Mouse (Mus musculus): ENCODE measurements around the gene Tmem40.

Gene Tmem40

GRCm38 (mm10) chr6:115770059-115770670 lies 8.0 kb upstream of the Tmem40 start:
- no peak for DNase-seq (ENCODE audit: low spot score in 2 of 2)

GRCm38 (mm10) chr6:115768207-115768606 lies 6.0 kb upstream of the Tmem40 start:
- no peak for DNase-seq (ENCODE audit: low spot score in 2 of 2)

DNA sequence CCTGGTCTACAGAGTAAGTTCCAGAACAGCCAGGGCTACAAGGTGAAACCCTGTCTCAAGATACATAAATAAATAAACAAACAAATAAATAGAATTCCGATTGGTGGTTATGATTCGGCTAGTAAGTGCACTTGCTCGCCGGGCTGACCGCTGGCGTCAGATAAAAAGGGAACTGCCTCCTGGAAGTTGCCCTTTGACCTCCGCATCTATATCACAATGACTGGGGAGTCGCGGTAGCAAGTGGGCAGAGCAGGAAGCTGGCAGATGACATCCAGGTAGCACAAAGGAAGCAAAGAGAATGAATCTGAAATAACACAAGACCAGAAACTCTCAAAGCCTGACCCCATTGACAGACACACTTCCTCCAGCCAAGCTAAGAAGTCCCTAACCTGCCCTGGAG lies 5.1 kb upstream of the Tmem40 start:
- no peak for DNase-seq (ENCODE audit: low spot score in 2 of 2)

DNA sequence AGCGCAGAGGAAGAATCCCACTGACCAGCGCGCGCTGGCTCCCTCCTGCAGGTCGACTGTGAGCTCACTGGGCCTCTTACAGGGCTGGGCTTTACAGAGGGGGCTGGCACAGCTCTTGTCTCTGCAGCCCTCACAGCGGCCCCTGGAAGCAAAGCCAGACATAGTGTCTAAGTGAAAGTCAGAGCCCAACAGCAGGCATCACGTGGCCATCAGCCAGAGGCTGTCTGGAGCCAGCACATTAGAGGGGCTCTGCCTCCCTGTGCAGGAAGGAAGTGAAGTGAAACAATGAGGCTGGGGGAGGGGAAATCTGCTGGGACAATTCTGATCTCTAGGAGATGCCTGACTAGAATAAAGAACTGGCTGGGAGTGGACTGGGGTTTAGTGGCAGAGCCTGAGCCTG lies 2.0 kb upstream of the Tmem40 start:
- peak in 1 of 2 experiments; percentile 17 for DNase-seq (ENCODE audit: low spot score in 2 of 2)

DNA sequence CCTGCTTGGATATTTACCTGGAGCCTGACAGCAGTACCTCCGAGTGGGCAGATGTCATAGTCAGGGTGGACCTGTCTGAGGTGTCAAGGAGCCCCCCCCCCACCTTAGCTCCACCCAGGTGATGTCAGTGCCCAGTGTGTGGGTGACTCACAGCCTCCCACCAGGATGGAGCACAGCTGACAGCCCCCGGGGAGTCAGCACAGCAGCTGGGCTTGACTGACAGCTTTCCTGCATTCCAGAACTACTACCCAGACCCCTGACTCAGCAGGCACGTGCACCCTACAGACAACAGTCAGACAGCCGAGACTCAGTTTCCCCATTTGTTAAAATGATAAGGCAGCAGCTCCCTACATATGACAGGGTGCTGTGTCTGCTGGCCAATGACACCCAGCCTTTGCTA lies 1.2 kb downstream of the Tmem40 start:
- DNase-seq (ENCODE audit: low spot score in 2 of 2), result no peak

DNA sequence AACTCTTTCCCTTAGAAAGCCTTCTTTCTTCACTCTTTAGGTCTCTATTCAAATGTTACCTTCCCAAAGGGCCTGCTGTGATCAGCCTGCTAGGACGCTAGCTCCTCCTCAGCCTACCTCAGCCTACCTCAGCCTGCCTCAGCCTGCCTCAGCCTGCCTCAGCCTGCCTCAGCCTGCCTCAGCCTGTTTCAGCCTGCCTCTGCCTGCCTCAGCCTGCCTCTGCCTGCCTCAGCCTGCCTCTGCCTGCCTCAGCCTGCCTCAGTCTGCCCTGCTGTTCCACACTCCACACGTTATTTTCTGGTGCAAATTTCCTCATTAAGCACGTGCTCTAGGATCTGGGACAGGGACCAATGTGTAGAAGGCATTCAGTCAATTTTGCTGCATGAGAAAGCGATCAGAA lies 2.1 kb downstream of the Tmem40 start:
- no peak for DNase-seq (ENCODE audit: low spot score in 2 of 2)

GRCm38 (mm10) chr6:115759461-115759860 lies 2.7 kb downstream of the Tmem40 start:
- no peak for DNase-seq (ENCODE audit: low spot score in 2 of 2)

DNA sequence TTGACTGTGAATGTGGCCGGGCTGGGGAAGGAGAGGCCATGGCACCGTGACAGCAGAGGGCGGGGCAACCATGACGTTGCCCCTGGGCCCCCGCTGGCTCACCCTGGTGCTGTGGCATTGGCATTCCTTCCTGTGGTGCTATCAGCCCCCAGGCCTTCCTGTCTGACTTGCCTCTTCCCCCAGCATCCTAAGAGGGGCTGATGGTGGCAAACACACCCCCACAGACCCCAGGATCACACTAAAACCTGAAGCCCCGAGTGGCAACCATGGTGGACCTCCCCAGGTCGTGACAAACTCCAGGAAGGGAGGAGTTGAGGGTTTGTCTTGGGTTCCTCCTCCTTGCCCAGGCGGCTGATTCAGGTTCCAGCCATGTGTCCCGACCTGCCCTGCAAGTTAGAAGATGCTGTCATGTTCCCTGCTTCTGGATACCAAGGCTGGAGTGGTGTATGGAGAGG lies 3.2 kb downstream of the Tmem40 start:
- no peak for DNase-seq (ENCODE audit: low spot score in 2 of 2)

GRCm38 (mm10) chr6:115755536-115755935 lies 6.7 kb downstream of the Tmem40 start:
- DNase-seq (ENCODE audit: low spot score in 2 of 2), result no peak

DNA sequence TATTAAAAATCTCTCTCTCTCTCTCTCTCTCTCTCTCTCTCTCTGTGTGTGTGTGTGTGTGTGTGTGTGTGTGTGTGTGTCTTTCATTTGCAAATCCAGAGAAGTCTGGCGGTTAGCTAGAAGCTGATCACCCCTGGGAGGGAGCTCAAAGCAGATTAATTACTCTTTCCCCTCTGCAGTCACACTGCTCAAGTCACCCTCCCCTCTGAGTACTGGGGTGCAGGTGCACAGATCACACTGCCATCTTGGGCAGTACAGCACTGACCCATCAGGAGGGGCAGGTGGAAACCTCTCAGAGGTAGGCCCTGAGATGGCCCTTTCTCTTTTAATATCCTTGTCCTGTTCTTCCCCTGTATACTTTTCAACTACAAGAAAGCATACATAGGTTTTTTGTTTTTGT lies 15.9 kb downstream of the Tmem40 start:
- DNase-seq (ENCODE audit: low spot score in 2 of 2), result no peak

DNA sequence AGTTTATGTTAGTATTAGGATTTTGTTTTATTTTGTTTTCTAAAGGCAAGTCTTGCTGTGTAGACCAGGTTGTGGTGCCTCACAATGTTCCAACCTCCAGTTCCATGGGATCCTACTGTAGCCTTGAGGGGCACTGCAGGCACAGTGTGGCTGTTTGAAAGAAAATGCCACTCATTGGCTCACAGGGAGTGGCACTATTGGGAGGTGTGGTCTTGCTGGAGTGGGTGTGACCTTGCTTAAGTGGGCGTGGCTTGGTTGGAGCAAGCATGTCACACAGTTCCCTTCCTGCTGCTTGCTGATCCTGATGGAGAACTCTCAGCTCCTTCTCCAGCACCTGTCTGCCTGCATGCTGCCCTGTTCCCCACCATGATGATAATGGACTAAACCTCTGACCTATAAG lies 18.6 kb downstream of the Tmem40 start:
- no peak for DNase-seq (ENCODE audit: low spot score in 2 of 2)

DNA sequence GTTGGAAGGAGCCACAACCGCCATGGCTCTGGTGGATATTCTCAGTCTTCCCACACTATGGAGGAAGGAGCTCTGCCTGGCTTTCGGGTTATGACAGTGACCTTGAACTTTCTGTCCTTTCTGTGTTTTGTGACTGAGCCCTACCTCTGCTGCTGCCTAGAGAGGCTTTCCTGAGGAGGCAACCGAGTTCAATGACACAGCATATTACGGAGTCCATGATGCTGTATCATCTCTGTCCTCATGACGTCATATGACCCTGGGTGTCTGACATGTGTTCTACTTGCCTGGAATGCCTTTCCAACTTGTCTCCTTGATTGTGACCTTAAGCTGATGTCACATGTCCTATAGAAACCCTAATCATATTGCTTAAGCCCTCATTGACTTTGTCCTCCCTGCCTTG lies 23.2 kb downstream of the Tmem40 start:
- DNase-seq (ENCODE audit: low spot score in 2 of 2), result no peak

DNA sequence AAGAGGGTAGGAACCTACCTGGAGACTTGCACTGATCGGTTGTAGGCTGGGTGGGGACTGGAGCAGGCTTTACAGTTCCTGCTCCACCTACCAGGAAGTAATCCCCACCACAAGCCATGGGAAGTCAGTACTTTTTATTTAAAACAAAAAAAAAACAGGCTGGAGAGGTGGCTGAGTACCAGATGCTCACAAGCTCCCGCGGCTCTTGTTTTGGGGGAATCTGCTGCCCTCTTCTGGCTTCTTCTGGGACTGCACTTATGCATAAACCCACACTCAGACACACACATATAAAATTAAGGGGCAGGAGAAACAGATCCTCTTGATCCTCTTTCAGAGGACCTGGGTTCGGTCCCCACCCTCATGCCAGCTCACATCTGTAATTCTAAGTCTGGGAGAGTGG lies 27.3 kb downstream of the Tmem40 start:
- DNase-seq (ENCODE audit: low spot score in 2 of 2), result peak in 1 of 2 experiments; percentile 17

GRCm38 (mm10) chr6:115732341-115732928 lies 29.8 kb downstream of the Tmem40 start:
- DNase-seq (ENCODE audit: low spot score in 2 of 2), result no peak

DNA sequence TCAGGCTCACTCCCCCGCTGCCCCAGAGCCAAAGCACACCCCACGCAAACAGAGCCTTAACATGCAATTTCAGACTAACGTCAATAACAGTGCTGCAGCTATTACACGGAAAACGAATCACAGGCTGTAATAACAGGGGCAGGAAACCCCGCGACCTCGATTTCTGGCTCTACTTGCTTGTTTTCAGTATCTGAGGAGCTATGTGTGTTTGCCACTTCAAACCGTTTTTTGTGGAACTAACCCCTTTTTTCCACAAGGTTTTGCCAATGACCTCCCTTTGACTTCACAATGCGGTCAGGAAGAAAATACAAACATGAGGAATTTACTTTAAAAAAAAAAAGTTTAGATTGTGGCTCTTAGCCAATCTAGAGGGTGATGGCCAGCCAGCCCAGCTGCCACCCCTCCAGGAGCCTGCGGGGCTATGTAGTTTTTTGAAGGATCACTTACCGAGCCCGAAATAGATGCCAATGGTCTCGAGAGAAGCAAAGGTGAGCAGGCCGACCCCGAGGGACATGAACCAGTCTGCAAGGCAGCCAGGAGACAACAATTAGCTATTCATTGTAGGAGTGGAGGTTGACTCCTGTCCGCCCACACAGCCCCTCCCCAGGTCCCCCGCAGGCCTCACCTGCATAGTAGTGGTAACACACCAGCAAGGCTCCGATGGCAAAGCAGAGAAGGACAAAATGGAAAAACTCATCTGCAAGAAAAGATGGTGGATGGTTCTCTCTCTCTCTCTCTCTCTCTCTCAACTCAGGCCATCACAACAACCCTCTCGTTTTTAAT lies 31.5 kb downstream of the Tmem40 start:
- no peak for DNase-seq (ENCODE audit: low spot score in 2 of 2)

DNA sequence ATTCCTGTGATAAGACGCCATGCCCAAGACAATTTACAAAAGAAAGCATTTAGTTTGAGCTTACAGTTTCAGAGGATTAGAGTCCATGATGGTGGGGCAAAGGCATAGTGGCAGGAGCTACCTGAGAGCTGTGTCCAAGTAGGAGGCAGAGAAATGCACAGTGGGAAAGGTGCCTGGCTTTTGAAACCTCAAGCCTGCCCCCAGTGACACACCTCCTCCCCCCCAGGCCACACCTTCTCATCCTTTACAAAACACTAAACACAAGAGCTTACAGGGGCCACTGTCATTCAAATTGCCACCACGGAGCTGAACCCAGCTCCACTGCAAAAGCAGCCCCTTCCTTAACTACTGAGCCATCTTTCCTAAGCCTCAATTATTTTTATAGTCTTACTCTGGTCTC lies 34.6 kb downstream of the Tmem40 start:
- no peak for DNase-seq (ENCODE audit: low spot score in 2 of 2)

GRCm38 (mm10) chr6:115727108-115727507 lies 35.1 kb downstream of the Tmem40 start:
- peak; percentile 35 to 42 for DNase-seq (ENCODE audit: low spot score in 2 of 2)

DNA sequence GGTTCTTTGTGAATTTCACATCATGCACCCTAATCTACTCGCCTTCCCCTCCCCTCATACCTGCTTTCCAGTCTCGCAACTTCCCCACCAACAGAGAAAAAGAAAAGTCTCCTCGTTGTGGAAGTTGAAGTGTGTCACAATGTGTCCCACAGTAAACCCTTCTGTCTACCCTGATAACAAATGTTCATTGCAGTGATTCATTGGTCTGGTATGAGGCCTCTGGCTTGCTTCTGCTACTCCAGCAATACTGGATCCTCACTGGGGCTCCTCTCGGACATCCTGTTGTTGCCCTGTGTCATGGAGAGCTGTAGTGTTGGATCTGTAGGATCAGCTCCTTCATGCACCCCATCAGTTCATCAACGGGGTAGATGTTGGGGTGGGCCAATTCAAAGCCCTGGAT lies 40.0 kb downstream of the Tmem40 start:
- DNase-seq (ENCODE audit: low spot score in 2 of 2), result no peak

DNA sequence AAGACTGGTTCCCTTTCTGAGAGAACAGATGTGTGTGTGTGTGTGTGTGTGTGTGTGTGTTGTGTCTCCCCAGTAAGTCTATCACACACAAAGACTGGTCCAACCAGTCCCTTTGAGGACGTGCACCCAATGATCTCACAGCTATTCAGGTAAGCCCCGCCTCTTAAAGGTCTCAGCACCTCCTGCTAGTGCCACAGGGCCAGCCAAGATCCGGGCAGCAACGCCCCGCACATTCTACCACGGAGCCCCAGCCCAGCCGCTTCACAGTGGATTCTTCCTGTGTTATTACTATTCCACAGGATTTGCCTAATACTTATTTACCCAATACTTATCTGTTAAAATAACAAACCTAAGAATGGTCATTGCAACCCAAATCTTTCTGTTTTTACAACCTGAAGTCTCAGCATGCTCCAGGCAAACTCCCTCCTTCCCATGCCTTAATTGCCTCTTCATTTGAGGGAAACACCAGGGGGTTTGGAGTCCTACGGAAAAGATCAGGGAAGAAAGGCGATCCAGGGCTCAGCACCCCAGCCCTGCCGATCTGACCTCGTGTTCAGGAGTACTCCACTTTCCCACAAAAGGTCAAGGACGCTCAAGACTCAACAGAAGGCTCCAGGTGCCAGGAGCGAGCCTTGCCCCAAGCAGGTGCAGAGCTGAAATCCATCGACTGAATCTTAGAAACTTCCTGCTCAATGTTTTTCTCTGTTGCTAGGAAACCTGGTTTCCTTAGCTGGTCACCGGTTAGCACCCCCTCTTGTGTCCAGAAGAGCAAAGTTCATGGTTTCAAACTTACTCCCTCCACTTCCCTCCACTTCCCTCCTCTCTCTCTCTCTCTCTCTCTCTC lies 44.3 kb downstream of the Tmem40 start:
- DNase-seq (ENCODE audit: low spot score in 2 of 2), result no peak

DNA sequence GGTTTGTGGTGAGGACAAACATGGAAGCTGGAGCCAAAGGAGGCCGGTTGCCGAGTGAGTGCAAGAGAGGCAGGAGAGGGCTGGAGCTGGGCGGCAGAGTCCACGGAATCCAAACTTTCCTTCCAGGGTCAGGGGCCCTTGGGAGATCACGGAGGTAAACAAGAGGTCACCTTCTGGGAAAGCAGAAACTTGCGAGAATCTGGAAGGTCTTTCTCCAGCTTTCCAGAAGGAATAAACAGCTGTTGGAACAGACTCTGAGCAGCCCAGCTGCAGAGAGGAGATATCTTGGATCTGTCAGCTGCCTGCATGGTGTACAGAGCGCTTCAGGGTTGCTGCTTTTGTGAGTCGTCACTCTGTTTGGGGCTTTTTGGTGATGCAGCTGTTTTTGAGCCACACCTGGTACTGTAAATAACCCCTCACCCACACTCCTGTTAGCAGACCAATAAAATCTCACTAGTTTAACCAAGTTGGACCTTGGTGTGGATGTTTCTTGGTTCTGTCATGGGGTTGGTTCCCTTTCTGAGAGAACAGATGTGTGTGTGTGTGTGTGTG lies 45.0 kb downstream of the Tmem40 start:
- no peak for DNase-seq (ENCODE audit: low spot score in 2 of 2)

DNA sequence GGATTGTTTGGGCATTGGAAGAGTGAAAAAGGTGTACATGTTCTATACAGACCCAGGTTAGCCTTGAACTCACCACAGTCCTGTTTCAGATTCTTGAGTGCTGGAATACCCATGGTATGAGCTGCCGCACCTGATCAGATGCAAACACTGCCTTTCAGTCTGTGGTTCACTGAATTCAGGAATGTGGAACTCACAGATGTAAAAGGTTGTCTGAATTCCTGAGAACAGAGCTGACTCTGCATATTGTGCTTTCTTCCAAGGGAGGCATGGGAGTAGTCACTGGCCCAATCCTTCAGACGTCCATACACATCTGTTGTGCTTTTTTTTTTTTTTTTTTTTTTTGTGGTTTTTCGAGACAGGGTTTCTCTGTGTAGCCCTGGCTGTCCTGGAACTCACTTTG lies 50.9 kb downstream of the Tmem40 start:
- no peak for DNase-seq (ENCODE audit: low spot score in 2 of 2)

GRCm38 (mm10) chr6:115702901-115703300 lies 59.3 kb downstream of the Tmem40 start:
- no peak for DNase-seq (ENCODE audit: low spot score in 2 of 2)

Data from right cerebral cortex, adult 2 months (tissue).